Mouse (Mus musculus) E14TG2a.4 (cell line): ENCODE data around the gene 9130008F23Rik.

ENCODE experiments used
- H3K27me3 ChIP-seq: 2 replicates; pipeline ENCODE4 v1.6.1; 2014; ENCODE audit warnings: low read length, control low read depth; ENCODE audit not compliant: insufficient read depth
- H3K36me3 ChIP-seq: 2 replicates; pipeline ENCODE4 v1.6.1; 2014; ENCODE audit warnings: low read length, control low read depth; ENCODE audit not compliant: insufficient read depth
- H3K4me1 ChIP-seq: replicated peaks from 2 replicates; pipeline ENCODE4 v1.6.1; 2014; ENCODE audit warnings: low read depth, low read length, control low read depth
- H3K4me3 ChIP-seq: replicated peaks from 2 replicates; pipeline ENCODE4 v1.5.1; 2014; ENCODE audit warnings: mild to moderate bottlenecking, low read length
- H3K9me3 ChIP-seq: 2 replicates; pipeline ENCODE4 v1.6.1; 2014; ENCODE audit warnings: low read length, control low read depth
- CTCF ChIP-seq: conservative IDR thresholded peaks from 2 replicates; pipeline ENCODE4 v1.5.1; 2014; ENCODE audit warnings: low read length
- NANOG ChIP-seq: IDR thresholded peaks from 2 replicates; pipeline ENCODE4 v1.6.1; 2014; ENCODE audit warnings: borderline replicate concordance, low read length, mixed read lengths
- POU5F1 ChIP-seq: IDR thresholded peaks from 2 replicates; pipeline ENCODE4 v1.6.1; 2014; ENCODE audit warnings: low read length, borderline replicate concordance

The 9130008F23Rik gene

DNA sequence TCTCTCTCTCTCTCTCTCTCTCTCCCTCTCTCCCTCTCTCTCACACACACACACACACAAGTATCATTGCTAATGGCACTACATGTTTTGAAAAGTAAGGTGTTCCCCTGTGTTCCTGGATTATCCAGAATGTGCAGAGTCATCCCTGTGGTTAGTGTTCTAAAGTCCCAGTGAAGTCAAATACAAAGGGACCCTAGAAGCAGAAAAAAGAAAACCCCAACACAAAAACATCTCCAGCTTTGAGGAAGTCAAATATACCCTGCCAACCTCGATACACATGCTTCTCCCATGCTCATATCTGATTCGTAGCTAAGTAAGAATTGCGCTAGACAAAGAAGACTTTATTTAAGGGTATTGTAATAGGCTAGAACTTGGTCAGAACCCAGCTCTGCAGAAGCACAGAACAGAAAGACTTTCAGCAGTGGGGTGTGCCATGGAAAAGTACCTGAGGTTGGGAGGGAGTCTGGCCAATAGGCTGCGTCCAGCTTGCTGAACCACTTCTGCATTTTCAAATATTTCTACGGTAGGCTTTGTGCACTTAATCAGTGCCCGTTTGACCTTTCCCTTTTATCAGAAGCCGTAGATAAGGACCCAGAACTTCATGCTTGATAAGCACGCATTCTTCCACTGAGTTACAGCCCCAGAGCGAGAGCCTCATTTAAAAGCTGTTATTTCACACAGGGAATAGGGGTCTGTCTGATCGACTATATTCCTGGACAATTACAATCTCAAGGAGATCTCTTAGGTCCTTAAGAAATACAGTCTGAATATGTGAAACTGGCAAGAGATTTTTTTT is 11.2 kb downstream of the 9130008F23Rik start:
- TF ChIP-seq POU5F1 (no peak), NANOG (no peak), CTCF (no peak)
- no peaks in the 10 kb centered on the region for H3K9me3 ChIP-seq
- H3K4me3 ChIP-seq = no peak overlapping the region
- H3K36me3 ChIP-seq = no peaks in the 10 kb centered on the region
- H3K27me3 ChIP-seq = no peaks in the 10 kb centered on the region
- H3K4me1 ChIP-seq = no peaks in the 10 kb centered on the region

GRCm38 (mm10) chr17:40855065-40855464 is 25.3 kb downstream of the 9130008F23Rik start:
- Histone ChIP-seq H3K36me3 (no peaks in the 10 kb centered on the region), H3K27me3 (no peaks in the 10 kb centered on the region), H3K4me1 (no peaks in the 10 kb centered on the region), H3K9me3 (no peaks in the 10 kb centered on the region), H3K4me3 (no peak overlapping the region)
- TF ChIP-seq NANOG (no peak), POU5F1 (no peak), CTCF (no peak)

- H3K27me3 ChIP-seq = no peaks in the 10 kb centered on the region
- H3K4me3 ChIP-seq = no peak overlapping the region
- no peaks in the 10 kb centered on the region for H3K9me3 ChIP-seq
- TF ChIP-seq POU5F1 (no peak), NANOG (no peak), CTCF (peak; percentile 52)
- H3K4me1 ChIP-seq = no peaks in the 10 kb centered on the region
- no peaks in the 10 kb centered on the region for H3K36me3 ChIP-seq
Measured at GRCm38 (mm10) chr17:40837308-40837707, 43.1 kb downstream of the 9130008F23Rik start.

GRCm38 (mm10) chr17:40831870-40832269 is 48.5 kb downstream of the 9130008F23Rik start:
- TF ChIP-seq POU5F1 (no peak), CTCF (peak; percentile 31)
- Histone ChIP-seq H3K9me3 (no peaks in the 10 kb centered on the region), H3K36me3 (no peaks in the 10 kb centered on the region), H3K4me3 (no peak overlapping the region), H3K4me1 (no peaks in the 10 kb centered on the region), H3K27me3 (no peaks in the 10 kb centered on the region)
